In the genomic region with DNA sequence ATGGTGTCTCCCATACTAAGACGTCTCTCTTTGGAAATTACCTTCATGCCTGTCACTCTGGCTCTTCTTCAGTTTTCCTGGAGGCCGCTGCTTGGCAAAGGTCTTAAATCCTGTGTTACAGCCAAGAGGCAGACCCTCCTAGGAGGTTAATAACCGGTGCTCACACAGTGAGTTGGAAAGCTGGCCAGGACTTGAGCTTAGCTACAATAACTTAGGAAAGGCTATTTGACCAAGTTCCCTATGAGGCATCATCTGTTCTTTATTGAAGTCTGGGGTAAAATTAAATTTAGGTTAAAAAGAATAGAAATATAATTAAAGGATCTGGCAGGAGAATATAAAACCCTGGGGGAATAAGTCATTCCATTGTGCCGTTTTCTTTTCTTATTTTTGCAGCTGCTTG, we compare ENCODE assay signal across 22 mouse cellular contexts.
"Had no signal": no experiment of that assay in that cellular context is flagged by ENCODE, and none has a peak within 500 bp of the region (broad histone marks: within the 10 kb centered on the region; RNA-seq: fewer than 3 reads in every experiment).

No protein-coding gene starts in this region.

- H3K4me3 ChIP-seq: layer of hippocampus, adult 2 months; limb, embryonic 15.5 days; midbrain, embryonic 12.5 days; neural tube, embryonic 12.5 days; neural tube, embryonic 15.5 days had no signal

- H3K27me3 ChIP-seq: limb, embryonic 15.5 days; midbrain, embryonic 12.5 days; neural tube, embryonic 12.5 days; neural tube, embryonic 15.5 days had no signal

- H3K4me1 ChIP-seq: midbrain, embryonic 12.5 days; neural tube, embryonic 12.5 days; neural tube, embryonic 15.5 days had no signal

- H3K9ac ChIP-seq: limb, embryonic 15.5 days; liver, embryonic 14.5 days; liver, postnatal 0 days; lung, embryonic 14.5 days; midbrain, embryonic 12.5 days; neural tube, embryonic 12.5 days; neural tube, embryonic 15.5 days had no signal

- H3K9me3 ChIP-seq: limb, embryonic 15.5 days; midbrain, embryonic 12.5 days; neural tube, embryonic 12.5 days; neural tube, embryonic 15.5 days had no signal

- ATAC-seq: liver, postnatal 0 days; lung, postnatal 0 days had no signal

- DNase-seq: kidney, adult 2 months; kidney, postnatal 25 days; layer of hippocampus, adult 9-11 months; liver, postnatal 0 days; lung, embryonic 14.5 days; lung, postnatal 36 days; right cerebral cortex, adult 18-20 months; right cerebral cortex, postnatal 14 days; right cerebral cortex, postnatal 4 days; thymus, adult 2 months; thymus, postnatal 14 days; thymus, postnatal 4 days had no signal

- H3K36me3 ChIP-seq: limb, embryonic 15.5 days; midbrain, embryonic 12.5 days; neural tube, embryonic 12.5 days; neural tube, embryonic 15.5 days had no signal

- H3K27ac ChIP-seq: kidney, postnatal 0 days; layer of hippocampus, adult 2 months; limb, embryonic 15.5 days; liver, embryonic 14.5 days; midbrain, embryonic 12.5 days; neural tube, embryonic 12.5 days; neural tube, embryonic 15.5 days; stomach, postnatal 0 days had no signal

- H3K4me2 ChIP-seq: limb, embryonic 15.5 days; liver, embryonic 11.5 days; lung, embryonic 14.5 days; midbrain, embryonic 12.5 days; neural tube, embryonic 12.5 days; neural tube, embryonic 15.5 days had no signal
